Comparison of ENCODE assay signal across 18 mouse cellular contexts in the genomic region with DNA sequence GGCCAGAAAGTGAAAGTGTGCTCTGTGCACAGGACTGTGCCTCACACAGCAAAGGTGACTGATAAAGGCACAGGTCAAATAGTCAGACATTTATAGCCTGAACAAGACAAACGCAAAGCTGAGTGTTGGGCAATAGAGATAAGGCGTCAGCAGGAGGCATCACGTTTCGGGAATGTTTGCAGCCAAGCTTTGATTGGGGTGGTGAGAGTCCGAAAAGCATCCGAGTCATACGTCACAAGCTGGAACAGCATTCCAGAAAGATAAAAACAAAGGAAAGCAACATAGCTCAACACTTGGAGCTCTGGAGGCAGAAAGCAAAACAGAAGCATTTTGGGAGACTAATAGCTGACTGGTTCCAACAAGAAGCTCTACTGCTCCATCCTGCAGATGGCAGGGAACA. TPM values are rescaled to one million over a fixed set of nuclear protein-coding genes. Genes with fewer than 3 reads are reported as not detected.
DNase-seq lines count a peak whose midpoint lies in the region; ATAC-seq lines count a peak whose summit lies in the region.
"Had no signal": no experiment of that assay in that cellular context is flagged by ENCODE, and none has a peak within 500 bp of the region (broad histone marks: within the 10 kb centered on the region; RNA-seq: fewer than 3 reads in every experiment).

No protein-coding gene starts in this region.

- H3K4me1 ChIP-seq in lung, embryonic 16.5 days (replicated peaks; ENCODE audit: control insufficient read depth, insufficient read depth, low read length), result no peaks in the 10 kb centered on the region
- peaks cover 23 to 42% of the 10 kb centered on the region in 2 experiments for H3K4me1 ChIP-seq in heart, embryonic 14.5 days (ENCODE audit: control insufficient read depth in 2 of 2, insufficient read depth in 2 of 2, low read length in 2 of 2)
- 0 out of 2 replicates have a peak, but pooled peaks cover 7% of the 10 kb centered on the region for H3K4me1 ChIP-seq in liver, embryonic 13.5 days (replicated peaks)
- H3K4me1 ChIP-seq in forebrain, embryonic 12.5 days, result no peaks in the 10 kb centered on the region
- H3K4me1 ChIP-seq: hindbrain, embryonic 13.5 days; limb, embryonic 12.5 days; midbrain, embryonic 10.5 days had no signal

- no peaks in the 10 kb centered on the region for H3K27me3 ChIP-seq in lung, embryonic 16.5 days (ENCODE audit: control insufficient read depth, insufficient read depth, low read depth, low read length)
- no peaks in the 10 kb centered on the region for H3K27me3 ChIP-seq in heart, embryonic 14.5 days (ENCODE audit: control insufficient read depth, insufficient read depth, low read length)
- peaks cover 7% of the 10 kb centered on the region for H3K27me3 ChIP-seq in liver, embryonic 13.5 days
- no peaks in the 10 kb centered on the region for H3K27me3 ChIP-seq in forebrain, embryonic 12.5 days
- H3K27me3 ChIP-seq: hindbrain, embryonic 13.5 days; limb, embryonic 12.5 days had no signal

- H3K4me2 ChIP-seq in lung, embryonic 16.5 days (ENCODE audit: low read depth, low read length), result no peak overlapping the region
- peak overlapping the region; percentile 57 for H3K4me2 ChIP-seq in heart, embryonic 14.5 days (ENCODE audit: low read length)
- no peak overlapping the region for H3K4me2 ChIP-seq in liver, embryonic 13.5 days
- no peak overlapping the region for H3K4me2 ChIP-seq in forebrain, embryonic 12.5 days
- H3K4me2 ChIP-seq: hindbrain, embryonic 13.5 days; limb, embryonic 12.5 days had no signal

- 0 out of 2 replicates have a peak, but pooled peaks have one; percentile 36 for ATAC-seq in lung, embryonic 16.5 days (ENCODE audit: low read depth)
- ATAC-seq in heart, embryonic 14.5 days (ENCODE audit: insufficient number of reproducible peaks, insufficient read depth, low FRiP score, low read depth), result peak; percentile 89
- ATAC-seq in liver, embryonic 13.5 days (ENCODE audit: low read depth), result 0 out of 2 replicates have a peak, but pooled peaks have one; percentile 15
- ATAC-seq in forebrain, embryonic 12.5 days (ENCODE audit: low FRiP score), result no peak
- ATAC-seq: forebrain, embryonic 16.5 days had no signal

- no peak overlapping the region for H3K4me3 ChIP-seq in lung, embryonic 16.5 days (ENCODE audit: low read length)
- peak overlapping the region in 1 of 2 experiments; percentile 1; a peak in 1 of 4 replicates for H3K4me3 ChIP-seq in heart, embryonic 14.5 days (ENCODE audit: control insufficient read depth in 1 of 2, insufficient read depth in 1 of 2, low read depth in 1 of 2, low read length in 2 of 2)
- H3K4me3 ChIP-seq in liver, embryonic 13.5 days (replicated peaks), result no peak overlapping the region
- H3K4me3 ChIP-seq in forebrain, embryonic 12.5 days (replicated peaks), result no peak overlapping the region
- H3K4me3 ChIP-seq: hindbrain, embryonic 13.5 days; limb, embryonic 12.5 days; midbrain, embryonic 10.5 days had no signal

- no peak overlapping the region for H3K9ac ChIP-seq in lung, embryonic 16.5 days (ENCODE audit: low read length)
- peak overlapping the region; percentile 54 for H3K9ac ChIP-seq in heart, embryonic 14.5 days (ENCODE audit: low read length)
- H3K9ac ChIP-seq in liver, embryonic 13.5 days, result no peak overlapping the region
- H3K9ac ChIP-seq in forebrain, embryonic 12.5 days, result no peak overlapping the region
- H3K9ac ChIP-seq: hindbrain, embryonic 13.5 days; limb, embryonic 12.5 days had no signal

- no peak overlapping the region for H3K27ac ChIP-seq in lung, embryonic 16.5 days (ENCODE audit: low read length)
- peak overlapping the region; percentile 86 to 93 for H3K27ac ChIP-seq in heart, embryonic 14.5 days (replicated peaks in 1 of 2; ENCODE audit: control insufficient read depth in 1 of 2, insufficient read depth in 1 of 2, low read depth in 2 of 2, low read length in 2 of 2)
- H3K27ac ChIP-seq in liver, embryonic 13.5 days, result no peak overlapping the region
- no peak overlapping the region for H3K27ac ChIP-seq in forebrain, embryonic 12.5 days
- H3K27ac ChIP-seq: hindbrain, embryonic 13.5 days; limb, embryonic 12.5 days; midbrain, embryonic 10.5 days had no signal

- 7% methylated on average over 7 of the region's 7 CpGs for WGBS in lung, embryonic 16.5 days
- WGBS in heart, embryonic 14.5 days, result 3% methylated on average over 7 of the region's 7 CpGs
- 38% methylated on average over 7 of the region's 7 CpGs for WGBS in liver, embryonic 13.5 days (ENCODE audit: insufficient replicate concordance)
- 87% methylated on average over 7 of the region's 7 CpGs for WGBS in forebrain, embryonic 12.5 days

- H3K36me3 ChIP-seq in lung, embryonic 16.5 days (ENCODE audit: control insufficient read depth, insufficient read depth, low read length), result no peaks in the 10 kb centered on the region
- H3K36me3 ChIP-seq in heart, embryonic 14.5 days (ENCODE audit: control insufficient read depth, insufficient read depth, low read length), result peaks cover 8% of the 10 kb centered on the region
- H3K36me3 ChIP-seq in liver, embryonic 13.5 days, result no peaks in the 10 kb centered on the region
- H3K36me3 ChIP-seq in forebrain, embryonic 12.5 days (replicated peaks), result no peaks in the 10 kb centered on the region
- H3K36me3 ChIP-seq: G1E; hindbrain, embryonic 13.5 days; limb, embryonic 12.5 days; midbrain, embryonic 10.5 days had no signal

- DNase-seq in lung, postnatal 10 days, result no peak
- DNase-seq in heart, adult 18-20 months, result peak; percentile 75 to 76
- DNase-seq in liver, embryonic 13.5 days, result no peak
- no peak for DNase-seq in embryo, embryonic 11 days
- no peak for DNase-seq in adrenal gland, adult 18-20 months (ENCODE audit: low spot score in 2 of 2)
- DNase-seq: gastrocnemius, postnatal 10 days; kidney, adult 2 months; kidney, postnatal 4 days; right cerebral cortex, postnatal 25 days; thymus, adult 18-20 months had no signal

- no peaks in the 10 kb centered on the region for H3K9me3 ChIP-seq in lung, embryonic 16.5 days (ENCODE audit: control insufficient read depth, low read length)
- no peaks in the 10 kb centered on the region for H3K9me3 ChIP-seq in heart, embryonic 14.5 days (ENCODE audit: control insufficient read depth, low read length)
- no peaks in the 10 kb centered on the region for H3K9me3 ChIP-seq in liver, embryonic 13.5 days (replicated peaks)
- no peaks in the 10 kb centered on the region for H3K9me3 ChIP-seq in forebrain, embryonic 12.5 days
- H3K9me3 ChIP-seq: hindbrain, embryonic 13.5 days; limb, embryonic 12.5 days; midbrain, embryonic 10.5 days had no signal

RNA-seq across cellular contexts. Expression of a gene that starts 35.5 kb away (rescaled TPM):
- polyA plus RNA-seq in lung, embryonic 16.5 days (2015; fragmentation: Nextera tagmentation; extraction: Ambion mirVana), result 5.8 and 8.3 TPM in 2 replicates
- 1 to 10 TPM in 1 of 2 experiments, under 1 TPM in 1; 0.92 to 3.0 TPM for total RNA-seq in heart, adult 18-20 months (2021)
- 8.6 and 8.9 TPM in 2 replicates for polyA plus RNA-seq in heart, embryonic 14.5 days (2014; fragmentation: Nextera tagmentation; extraction: Ambion mirVana)
- 3.2 and 3.3 TPM in 2 replicates for polyA plus RNA-seq in liver, embryonic 13.5 days (2015; fragmentation: Nextera tagmentation; extraction: Ambion mirVana)
- total RNA-seq in adrenal gland, adult 18-20 months (2021), result 10 to 100 TPM in 1 of 2 experiments, 1 to 10 TPM in 1; 7.9 to 10.7 TPM
- 13.6 and 13.7 TPM in 2 replicates for polyA plus RNA-seq in forebrain, embryonic 12.5 days (2016; fragmentation: Nextera tagmentation; extraction: Ambion mirVana)

RNA-seq across cellular contexts. Expression of a gene that starts 56.7 kb away (rescaled TPM):
- 5.8 TPM in 2 replicates for polyA plus RNA-seq in lung, embryonic 16.5 days (2015; fragmentation: Nextera tagmentation; extraction: Ambion mirVana)
- total RNA-seq in heart, adult 18-20 months (2021), result 100 to 1,000 TPM; 201 to 225 TPM
- 60.9 and 68.3 TPM in 2 replicates for polyA plus RNA-seq in heart, embryonic 14.5 days (2014; fragmentation: Nextera tagmentation; extraction: Ambion mirVana)
- 0.24 and 0.25 TPM in 2 replicates for polyA plus RNA-seq in liver, embryonic 13.5 days (2015; fragmentation: Nextera tagmentation; extraction: Ambion mirVana)
- 10 to 100 TPM; 66.4 to 84.0 TPM for total RNA-seq in adrenal gland, adult 18-20 months (2021)
- 4.6 and 6.2 TPM in 2 replicates for polyA plus RNA-seq in forebrain, embryonic 12.5 days (2016; fragmentation: Nextera tagmentation; extraction: Ambion mirVana)
- polyA plus RNA-seq: G1E had no signal

Comparison
In these comparisons a context has a peak if more than half of its experiments do, and no peak if none do; other contexts are left out.
1. H3K27ac ChIP-seq: peak in heart, embryonic 14.5 days (2 of 2); none in lung, embryonic 16.5 days (single experiment), liver, embryonic 13.5 days (single experiment) and forebrain, embryonic 12.5 days (single experiment).
2. DNase-seq: peak in heart, adult 18-20 months (2 of 2); none in lung, postnatal 10 days (single experiment), liver, embryonic 13.5 days (single experiment), embryo, embryonic 11 days (single experiment) and adrenal gland, adult 18-20 months (0 of 2).